Mouse (Mus musculus): Measurements from ENCODE around the gene Gm20388. TPM values are rescaled to one million over a fixed set of nuclear protein-coding genes. Genes with fewer than 3 reads are reported as not detected.
A peak's percentile ranks its signal among the peaks of the same experiment; 100 is the strongest.

Gm20388 gene
- total and polyA plus RNA-seq, 3 experiments, result 0.02 to 0.05 TPM; not detected in 1

DNA sequence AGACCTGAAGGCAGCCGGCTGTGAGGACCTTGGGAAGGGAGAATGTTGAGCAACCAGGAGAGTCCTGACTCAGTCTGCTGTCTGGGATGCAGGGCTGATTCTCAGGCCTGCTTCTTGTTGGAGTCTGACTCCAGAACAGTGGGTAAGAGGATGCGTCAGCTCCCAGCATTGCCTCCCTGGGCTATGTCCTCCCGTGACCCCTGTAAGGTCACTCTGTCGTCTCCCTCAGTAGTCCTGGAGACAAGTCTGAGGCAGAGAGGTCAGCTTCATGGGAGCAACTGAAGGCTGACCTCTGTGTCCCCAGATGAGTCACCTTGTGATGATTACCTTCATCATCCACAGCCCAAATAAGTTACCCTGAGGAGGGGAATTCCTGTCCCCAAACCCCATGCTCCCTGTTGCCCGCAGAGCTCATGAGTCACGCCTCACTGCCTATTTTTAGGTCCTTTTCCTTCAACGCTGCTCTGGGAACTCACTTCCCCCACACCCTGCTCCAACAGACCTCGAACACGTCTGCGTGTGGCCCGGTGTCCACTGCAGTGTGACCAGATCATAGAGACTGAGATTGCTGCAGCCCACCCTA lies 2234.2 kb downstream of the Gm20388 start:
- peaks cover 54% of the 10 kb centered on the region for H3K27me3 ChIP-seq (ENCODE audit: insufficient read depth, low read length)
- H3K4me1 ChIP-seq (ENCODE audit: insufficient read depth, low read depth, low read length), result peaks cover 7% of the 10 kb centered on the region; the same call in 1 of the 2 replicates
- no peak overlapping the region for H3K4me3 ChIP-seq (ENCODE audit: low read depth, low read length)
- H3K9me3 ChIP-seq (replicated peaks), result no peaks in the 10 kb centered on the region
- ATAC-seq (ENCODE audit: extremely low read depth, insufficient number of reproducible peaks, low FRiP score, poor library complexity, severe bottlenecking) (no peak), DNase-seq (ENCODE audit: low spot score) (no peak)
- TF ChIP-seq CTCF (IDR thresholded peaks at IDR 0.05; ENCODE audit: low read depth, low read length), result no peak
- no peak for TF ChIP-seq GATA2 (IDR thresholded peaks at IDR 0.05; ENCODE audit: borderline replicate concordance, low read depth, low read length)
- no peak for TF ChIP-seq POLR2AphosphoS5 (IDR thresholded peaks at IDR 0.05; ENCODE audit: insufficient replicate concordance, low read depth, low read length)
- no peak for TF ChIP-seq TAL1 (conservative IDR thresholded peaks at IDR 0.05; ENCODE audit: low read depth, low read length)
- TF ChIP-seq GATA1 (IDR thresholded peaks at IDR 0.05; ENCODE audit: borderline replicate concordance, low read length), result no peak
- H3K36me3 ChIP-seq (replicated peaks), result no peaks in the 10 kb centered on the region

DNA sequence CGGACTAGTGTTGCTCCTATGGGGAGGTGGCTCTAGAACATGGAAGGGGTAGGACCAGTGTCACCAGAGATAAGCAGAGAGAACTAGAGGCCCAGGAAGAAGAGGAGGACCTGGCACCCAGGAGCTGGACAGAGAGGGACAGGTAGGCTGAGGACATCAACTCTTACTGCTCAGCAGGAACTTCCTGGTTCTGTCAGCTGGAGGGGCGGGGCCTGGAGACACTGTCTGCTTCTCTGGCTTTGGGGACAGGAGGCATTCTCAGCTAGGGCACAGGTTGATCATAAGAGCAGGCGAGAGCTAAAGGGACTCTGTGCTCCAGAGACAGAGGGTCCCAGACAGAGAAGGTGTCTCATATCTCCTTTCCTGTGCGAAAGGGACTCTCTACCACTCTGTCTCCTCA lies 2238.4 kb downstream of the Gm20388 start:
- H3K9me3 ChIP-seq (replicated peaks), result no peaks in the 10 kb centered on the region
- no peak for DNase-seq (ENCODE audit: low spot score)
- H3K36me3 ChIP-seq (replicated peaks), result no peaks in the 10 kb centered on the region
- peaks cover 7% of the 10 kb centered on the region; the same call in 1 of the 2 replicates for H3K4me1 ChIP-seq (ENCODE audit: insufficient read depth, low read depth, low read length)
- ATAC-seq (ENCODE audit: extremely low read depth, insufficient number of reproducible peaks, low FRiP score, poor library complexity, severe bottlenecking), result peak; percentile 22; the same call in 1 of the 2 replicates
- H3K4me3 ChIP-seq (ENCODE audit: low read depth, low read length), result no peak overlapping the region
- H3K27me3 ChIP-seq (ENCODE audit: insufficient read depth, low read length), result peaks cover 54% of the 10 kb centered on the region
- TF ChIP-seq GATA2 (IDR thresholded peaks at IDR 0.05; ENCODE audit: borderline replicate concordance, low read depth, low read length) (no peak), CTCF (IDR thresholded peaks at IDR 0.05; ENCODE audit: low read depth, low read length) (no peak), GATA1 (IDR thresholded peaks at IDR 0.05; ENCODE audit: borderline replicate concordance, low read length) (no peak), TAL1 (conservative IDR thresholded peaks at IDR 0.05; ENCODE audit: low read depth, low read length) (no peak), POLR2AphosphoS5 (IDR thresholded peaks at IDR 0.05; ENCODE audit: insufficient replicate concordance, low read depth, low read length) (no peak)

DNA sequence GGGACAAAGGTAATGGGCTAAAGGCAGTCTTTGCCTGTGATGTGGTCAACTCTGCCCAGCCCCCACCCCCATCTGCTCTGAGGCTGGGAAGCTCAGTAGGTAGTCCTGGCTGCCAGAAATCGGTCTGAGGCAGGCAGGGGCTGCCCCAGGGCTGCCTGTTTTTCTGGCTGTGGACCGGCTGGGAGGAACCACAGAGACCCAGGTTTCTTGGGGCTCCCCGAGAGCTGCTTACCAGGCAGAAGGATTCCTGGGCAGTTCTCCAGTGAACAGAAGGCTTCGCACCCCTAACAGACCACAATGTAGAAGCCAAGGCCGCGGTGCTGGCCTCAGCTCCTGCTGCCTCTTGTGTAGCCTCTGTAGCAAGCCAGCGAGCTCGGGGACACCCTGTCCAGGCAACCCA lies 2239.0 kb downstream of the Gm20388 start:
- Histone ChIP-seq H3K9me3 (replicated peaks) (no peaks in the 10 kb centered on the region), H3K27me3 (ENCODE audit: insufficient read depth, low read length) (peaks cover 56% of the 10 kb centered on the region), H3K36me3 (replicated peaks) (no peaks in the 10 kb centered on the region), H3K4me1 (ENCODE audit: insufficient read depth, low read depth, low read length) (peaks cover 7% of the 10 kb centered on the region; the same call in 1 of the 2 replicates), H3K4me3 (ENCODE audit: low read depth, low read length) (no peak overlapping the region)
- no peak for ATAC-seq (ENCODE audit: extremely low read depth, insufficient number of reproducible peaks, low FRiP score, poor library complexity, severe bottlenecking)
- no peak for DNase-seq (ENCODE audit: low spot score)
- TF ChIP-seq CTCF (IDR thresholded peaks at IDR 0.05; ENCODE audit: low read depth, low read length) (no peak), TAL1 (conservative IDR thresholded peaks at IDR 0.05; ENCODE audit: low read depth, low read length) (no peak), GATA1 (IDR thresholded peaks at IDR 0.05; ENCODE audit: borderline replicate concordance, low read length) (no peak), GATA2 (IDR thresholded peaks at IDR 0.05; ENCODE audit: borderline replicate concordance, low read depth, low read length) (no peak), POLR2AphosphoS5 (IDR thresholded peaks at IDR 0.05; ENCODE audit: insufficient replicate concordance, low read depth, low read length) (no peak)

DNA sequence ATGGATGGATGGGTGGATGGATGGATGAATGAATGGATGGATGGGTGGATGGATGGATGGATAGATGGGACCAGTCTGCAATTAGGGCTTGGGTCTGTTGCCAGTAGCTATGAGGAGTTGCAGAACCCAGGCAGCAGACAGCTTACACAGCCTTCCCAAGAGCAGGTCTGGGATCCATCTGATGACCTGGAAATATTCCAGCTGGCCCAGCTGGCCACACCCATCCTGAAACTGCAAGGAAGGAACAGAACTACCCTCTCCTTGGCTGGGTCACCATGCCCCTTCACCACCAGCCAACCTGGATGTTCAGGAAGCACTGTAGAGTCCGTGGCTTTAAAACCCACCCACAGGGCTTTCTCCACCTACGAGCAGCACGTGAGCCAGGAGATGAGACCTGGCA lies 2240.9 kb downstream of the Gm20388 start:
- Histone ChIP-seq H3K4me3 (ENCODE audit: low read depth, low read length) (no peak overlapping the region), H3K4me1 (ENCODE audit: insufficient read depth, low read depth, low read length) (peaks cover 7% of the 10 kb centered on the region; the same call in 1 of the 2 replicates), H3K36me3 (replicated peaks) (no peaks in the 10 kb centered on the region), H3K9me3 (replicated peaks) (no peaks in the 10 kb centered on the region), H3K27me3 (ENCODE audit: insufficient read depth, low read length) (peaks cover 52% of the 10 kb centered on the region)
- ATAC-seq (ENCODE audit: extremely low read depth, insufficient number of reproducible peaks, low FRiP score, poor library complexity, severe bottlenecking), result no peak
- TF ChIP-seq POLR2AphosphoS5 (IDR thresholded peaks at IDR 0.05; ENCODE audit: insufficient replicate concordance, low read depth, low read length) (no peak), TAL1 (conservative IDR thresholded peaks at IDR 0.05; ENCODE audit: low read depth, low read length) (no peak)
- DNase-seq (ENCODE audit: low spot score), result no peak

DNA sequence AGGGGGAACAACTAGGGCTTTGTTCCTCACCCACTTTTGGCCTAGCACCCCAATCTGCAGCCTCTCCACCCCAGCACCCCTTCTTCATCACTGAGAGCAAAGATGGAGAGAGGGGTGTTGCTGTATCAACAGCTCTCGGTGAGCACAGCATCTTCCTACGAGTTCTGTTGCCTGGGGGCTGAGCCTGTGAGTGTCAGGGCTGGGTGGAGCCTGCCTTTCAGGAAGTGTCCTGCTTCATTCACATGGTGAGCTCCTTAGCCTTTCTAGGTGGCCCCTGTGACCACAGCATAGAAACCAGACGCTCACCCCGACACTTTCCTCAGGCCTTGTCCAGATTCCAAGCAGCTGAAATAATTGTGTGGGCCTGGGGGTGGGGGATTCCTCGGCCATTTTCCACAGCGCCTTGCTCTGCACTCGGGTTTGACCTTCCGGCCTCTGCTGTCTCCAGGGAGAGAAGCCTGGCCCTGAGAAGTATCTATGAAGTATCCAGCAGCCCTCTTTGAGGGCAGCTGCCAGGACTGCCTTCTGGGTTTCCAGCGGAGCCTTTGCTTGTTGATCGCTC lies 2244.5 kb downstream of the Gm20388 start:
- Histone ChIP-seq H3K4me3 (ENCODE audit: low read depth, low read length) (no peak overlapping the region), H3K36me3 (replicated peaks) (no peaks in the 10 kb centered on the region), H3K27me3 (ENCODE audit: insufficient read depth, low read length) (peaks cover 38% of the 10 kb centered on the region), H3K4me1 (ENCODE audit: insufficient read depth, low read depth, low read length) (no peaks in the 10 kb centered on the region), H3K9me3 (replicated peaks) (no peaks in the 10 kb centered on the region)
- no peak for TF ChIP-seq CTCF (IDR thresholded peaks at IDR 0.05; ENCODE audit: low read depth, low read length)
- no peak for TF ChIP-seq GATA2 (IDR thresholded peaks at IDR 0.05; ENCODE audit: borderline replicate concordance, low read depth, low read length)
- no peak for TF ChIP-seq TAL1 (conservative IDR thresholded peaks at IDR 0.05; ENCODE audit: low read depth, low read length)
- ATAC-seq (ENCODE audit: extremely low read depth, insufficient number of reproducible peaks, low FRiP score, poor library complexity, severe bottlenecking) (no peak), DNase-seq (ENCODE audit: low spot score) (no peak)

DNA sequence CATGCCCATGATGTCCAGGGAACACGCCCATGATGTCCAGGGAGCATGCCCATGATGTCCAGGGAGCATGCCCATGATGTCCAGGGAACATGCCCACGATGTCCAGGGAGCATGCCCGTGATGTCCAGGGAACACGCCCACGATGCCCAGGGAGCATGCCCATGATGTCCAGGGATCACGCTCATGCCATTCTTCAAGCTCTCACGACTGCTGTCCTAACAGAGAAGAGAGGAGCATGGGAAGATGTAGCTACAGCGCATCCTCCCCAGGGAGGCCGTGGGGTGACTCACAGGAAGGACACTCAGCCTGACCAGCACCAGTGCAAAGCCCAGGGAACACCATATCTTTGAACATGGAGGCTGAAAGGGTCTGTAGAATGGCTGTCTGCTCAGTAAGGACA lies 2245.3 kb downstream of the Gm20388 start:
- Histone ChIP-seq H3K4me3 (ENCODE audit: low read depth, low read length) (no peak overlapping the region), H3K9me3 (replicated peaks) (no peaks in the 10 kb centered on the region), H3K27me3 (ENCODE audit: insufficient read depth, low read length) (peaks cover 39% of the 10 kb centered on the region), H3K36me3 (replicated peaks) (no peaks in the 10 kb centered on the region), H3K4me1 (ENCODE audit: insufficient read depth, low read depth, low read length) (no peaks in the 10 kb centered on the region)
- ATAC-seq (ENCODE audit: extremely low read depth, insufficient number of reproducible peaks, low FRiP score, poor library complexity, severe bottlenecking) (no peak), DNase-seq (ENCODE audit: low spot score) (no peak)
- TF ChIP-seq CTCF (IDR thresholded peaks at IDR 0.05; ENCODE audit: low read depth, low read length) (no peak), TAL1 (conservative IDR thresholded peaks at IDR 0.05; ENCODE audit: low read depth, low read length) (no peak), GATA1 (IDR thresholded peaks at IDR 0.05; ENCODE audit: borderline replicate concordance, low read length) (no peak), GATA2 (IDR thresholded peaks at IDR 0.05; ENCODE audit: borderline replicate concordance, low read depth, low read length) (no peak), POLR2AphosphoS5 (IDR thresholded peaks at IDR 0.05; ENCODE audit: insufficient replicate concordance, low read depth, low read length) (no peak)

Measured in G1E (cell line).